In genomic region chr17:23730441-23730840, GRCm38 (mm10) we compare ENCODE assay signal across 23 mouse cellular contexts. TPM values are rescaled to one million over a fixed set of nuclear protein-coding genes. Genes with fewer than 3 reads are reported as not detected.
"Had no signal": no experiment of that assay in that cellular context is flagged by ENCODE, and none has a peak within 500 bp of the region (broad histone marks: within the 10 kb centered on the region; RNA-seq: fewer than 3 reads in every experiment).

No protein-coding gene starts in this region.

- H3K4me3 ChIP-seq: liver, embryonic 15.5 days; lung, embryonic 15.5 days; megakaryocyte, embryonic 14.5 days; midbrain, embryonic 12.5 days; neural tube, embryonic 12.5 days; stomach, embryonic 15.5 days had no signal

- ATAC-seq: liver, postnatal 0 days; lung, postnatal 0 days had no signal

- H3K27me3 ChIP-seq: liver, embryonic 15.5 days; lung, embryonic 15.5 days; midbrain, embryonic 12.5 days; neural tube, embryonic 12.5 days; stomach, embryonic 15.5 days had no signal

- H3K36me3 ChIP-seq: stomach, embryonic 15.5 days had no signal

- H3K9me3 ChIP-seq: liver, embryonic 15.5 days; lung, embryonic 15.5 days; megakaryocyte, embryonic 14.5 days; midbrain, embryonic 12.5 days; neural tube, embryonic 12.5 days; stomach, embryonic 15.5 days had no signal

- H3K9ac ChIP-seq: liver, embryonic 15.5 days; liver, postnatal 0 days; lung, embryonic 15.5 days; midbrain, embryonic 12.5 days; neural tube, embryonic 12.5 days; stomach, embryonic 15.5 days had no signal

- DNase-seq: liver, postnatal 0 days; lung, adult 2 months; lung, postnatal 14 days; lung, postnatal 36 days; midbrain, embryonic 14.5 days; right cerebral cortex, postnatal 14 days; thymus, adult 2 months; thymus, postnatal 25 days; thymus, postnatal 4 days had no signal

- H3K27ac ChIP-seq: liver, embryonic 15.5 days; lung, embryonic 15.5 days; macrophage; midbrain, embryonic 12.5 days; neural tube, embryonic 12.5 days; stomach, embryonic 15.5 days; stomach, postnatal 0 days had no signal

- H3K4me2 ChIP-seq: liver, embryonic 15.5 days; lung, embryonic 15.5 days; midbrain, embryonic 12.5 days; neural tube, embryonic 12.5 days; stomach, embryonic 15.5 days had no signal

RNA-seq across cellular contexts. Expression of gene 1520401A03Rik, which starts 7.9 kb away (rescaled TPM):
- total RNA-seq: megakaryocyte progenitor cell, adult 5-6 weeks; midbrain, postnatal 0 days; monocyte, adult 5-6 weeks; neutrophil, adult 5-6 weeks had no signal
- polyA plus RNA-seq: liver, postnatal 0 days; lung, adult 2 months; macrophage; midbrain, embryonic 14.5 days; midbrain, postnatal 0 days; spleen, adult 2 months had no signal

RNA-seq across cellular contexts. Expression of gene Kremen2, which starts 15.2 kb away (rescaled TPM):
- total RNA-seq: monocyte, adult 5-6 weeks had no signal
- polyA plus RNA-seq: liver, embryonic 15.5 days; liver, postnatal 0 days; macrophage had no signal
